Mouse (Mus musculus): ENCODE results near the gene Ahsa2.
"Not testable (repeated sequence)": the region's sequence is repeated elsewhere in the genome, so short reads cannot be mapped to it uniquely, and the experiment has no call there.

Ahsa2 gene

GRCm38 (mm10) chr11:23497718-23498509 is at the start of gene Ahsa2:
Ahsa2 (minus strand) TSS chr11:23498030.
- peak; percentile 99 for DNase-seq

- no peak for DNase-seq
Observed at GRCm38 (mm10) chr11:23537446-23537845, 39.6 kb upstream of the Ahsa2 start.

GRCm38 (mm10) chr11:23520473-23521205 is 22.8 kb upstream of the Ahsa2 start, which contains the start of gene 1700093K21Rik:
1700093K21Rik (minus strand) TSS chr11:23521155.
- DNase-seq: no peak

GRCm38 (mm10) chr11:23518981-23519380 is 21.2 kb upstream of the Ahsa2 start:
- no peak for DNase-seq

GRCm38 (mm10) chr11:23515315-23515714 is 17.5 kb upstream of the Ahsa2 start:
- DNase-seq: no peak

- not testable (repeated sequence) for DNase-seq
Observed at GRCm38 (mm10) chr11:23514785-23515184, 17.0 kb upstream of the Ahsa2 start.

- DNase-seq: not testable (repeated sequence)
Observed at GRCm38 (mm10) chr11:23504801-23505200, 7.0 kb upstream of the Ahsa2 start.

- DNase-seq: no peak
Observed at GRCm38 (mm10) chr11:23498609-23499008, 779 bp upstream of the Ahsa2 start.

GRCm38 (mm10) chr11:23497335-23497717 is 504 bp downstream of the Ahsa2 start:
- peak; percentile 69 to 77 for DNase-seq

GRCm38 (mm10) chr11:23496661-23497060 is 1.2 kb downstream of the Ahsa2 start:
- DNase-seq: no peak

- DNase-seq: no peak
Observed at GRCm38 (mm10) chr11:23495231-23495630, 2.6 kb downstream of the Ahsa2 start.

GRCm38 (mm10) chr11:23492048-23492790 is 5.6 kb downstream of the Ahsa2 start:
- no peak for DNase-seq

- DNase-seq: no peak
Observed at GRCm38 (mm10) chr11:23489955-23490354, 7.9 kb downstream of the Ahsa2 start.

GRCm38 (mm10) chr11:23465862-23466261 is 32.0 kb downstream of the Ahsa2 start:
- DNase-seq: not testable (repeated sequence)
